Mouse (Mus musculus) forebrain, embryonic 12.5 days (tissue): ENCODE results near the gene Cdca3. TPM values are rescaled to one million over a fixed set of nuclear protein-coding genes. Genes with fewer than 3 reads are reported as not detected.

Experiments used
- polyA plus RNA-seq: library from polyadenylated mRNA; unstranded; fragments of >200 nt; fragmentation: Nextera tagmentation; extraction: Ambion mirVana; gene quantifications from 2 replicates; pipeline ENCODE4 v1.2.1, GENCODE M21; 2016

Gene Cdca3
- polyA plus RNA-seq, 1 experiment from 2014 or later: 233 TPM

Other genes with a start within 250 kb of the Cdca3 start
- gene C1s2, start 193.5 kb upstream of the Cdca3 start, polyA plus RNA-seq: 0.08 TPM in 2 replicates
- gene Lpcat3, start 166.5 kb upstream of the Cdca3 start, polyA plus RNA-seq: 28.1 and 35.0 TPM in 2 replicates
- 194 and 199 TPM in 2 replicates for gene Emg1, start 117.4 kb upstream of the Cdca3 start, polyA plus RNA-seq
- 330 and 338 TPM in 2 replicates for gene Phb2, start 117.2 kb upstream of the Cdca3 start, polyA plus RNA-seq
- gene Ptpn6, start 90.8 kb upstream of the Cdca3 start, polyA plus RNA-seq: 5.4 and 6.1 TPM in 2 replicates
- gene Grcc10, start 88.2 kb upstream of the Cdca3 start, polyA plus RNA-seq: 550 and 568 TPM in 2 replicates
- not detected in 2 replicates for gene Gm45234, start 73.5 kb upstream of the Cdca3 start, polyA plus RNA-seq
- 17.6 and 19.2 TPM in 2 replicates for gene Atn1, start 73.0 kb upstream of the Cdca3 start, polyA plus RNA-seq
- 10.5 and 10.6 TPM in 2 replicates for gene Eno2, start 59.9 kb upstream of the Cdca3 start, polyA plus RNA-seq
- gene Lrrc23, start 49.8 kb upstream of the Cdca3 start, polyA plus RNA-seq: 3.3 and 4.0 TPM in 2 replicates
- 4.5 and 7.7 TPM in 2 replicates for gene Spsb2, start 20.9 kb upstream of the Cdca3 start, polyA plus RNA-seq
- 559 and 592 TPM in 2 replicates for gene Tpi1, start 15.3 kb upstream of the Cdca3 start, polyA plus RNA-seq
- 199 and 221 TPM in 2 replicates for gene Usp5, start 63 bp upstream of the Cdca3 start, polyA plus RNA-seq
- gene Gnb3, start 10.7 kb downstream of the Cdca3 start, polyA plus RNA-seq: 0.67 and 1.1 TPM in 2 replicates
- 15.0 and 19.8 TPM in 2 replicates for gene P3h3, start 28.2 kb downstream of the Cdca3 start, polyA plus RNA-seq
- gene Gpr162, start 34.4 kb downstream of the Cdca3 start, polyA plus RNA-seq: 9.9 and 10.2 TPM in 2 replicates
- gene Cd4, start 58.7 kb downstream of the Cdca3 start, polyA plus RNA-seq: 0.12 and 0.14 TPM in 2 replicates
- gene Lag3, start 82.2 kb downstream of the Cdca3 start, polyA plus RNA-seq: 2.0 and 3.0 TPM in 2 replicates
- gene Ptms, start 90.6 kb downstream of the Cdca3 start, polyA plus RNA-seq: 516 and 526 TPM in 2 replicates
- gene Mlf2, start 101.8 kb downstream of the Cdca3 start, polyA plus RNA-seq: 445 and 449 TPM in 2 replicates
- 104 and 110 TPM in 2 replicates for gene Cops7a, start 136.0 kb downstream of the Cdca3 start, polyA plus RNA-seq
- 6.9 and 8.2 TPM in 2 replicates for gene Pianp, start 167.1 kb downstream of the Cdca3 start, polyA plus RNA-seq
- 16.7 and 19.1 TPM in 2 replicates for gene Zfp384, start 179.6 kb downstream of the Cdca3 start, polyA plus RNA-seq
- 163 and 164 TPM in 2 replicates for gene Ing4, start 210.2 kb downstream of the Cdca3 start, polyA plus RNA-seq
- gene Acrbp, start 220.1 kb downstream of the Cdca3 start, polyA plus RNA-seq: 14.7 and 17.7 TPM in 2 replicates
- gene Lpar5, start 238.4 kb downstream of the Cdca3 start, polyA plus RNA-seq: 0.31 TPM in 1 of 2 replicates, not detected in the other